Mouse (Mus musculus) E14TG2a.4 (cell line): Measurements from ENCODE around the gene Aoc2.
A peak's percentile ranks its signal among the peaks of the same experiment; 100 is the strongest.

ENCODE experiments used
- H3K27me3 ChIP-seq: 2 replicates; pipeline ENCODE4 v1.6.1; 2014; ENCODE audit warnings: low read length, control low read depth; ENCODE audit not compliant: insufficient read depth
- H3K36me3 ChIP-seq: 2 replicates; pipeline ENCODE4 v1.6.1; 2014; ENCODE audit warnings: low read length, control low read depth; ENCODE audit not compliant: insufficient read depth
- H3K4me1 ChIP-seq: replicated peaks from 2 replicates; pipeline ENCODE4 v1.6.1; 2014; ENCODE audit warnings: low read depth, low read length, control low read depth
- H3K4me3 ChIP-seq: replicated peaks from 2 replicates; pipeline ENCODE4 v1.5.1; 2014; ENCODE audit warnings: mild to moderate bottlenecking, low read length
- H3K9me3 ChIP-seq: 2 replicates; pipeline ENCODE4 v1.6.1; 2014; ENCODE audit warnings: low read length, control low read depth
- CTCF ChIP-seq: conservative IDR thresholded peaks from 2 replicates; pipeline ENCODE4 v1.5.1; 2014; ENCODE audit warnings: low read length
- NANOG ChIP-seq: IDR thresholded peaks from 2 replicates; pipeline ENCODE4 v1.6.1; 2014; ENCODE audit warnings: borderline replicate concordance, low read length, mixed read lengths
- POU5F1 ChIP-seq: IDR thresholded peaks from 2 replicates; pipeline ENCODE4 v1.6.1; 2014; ENCODE audit warnings: low read length, borderline replicate concordance

The Aoc2 gene

GRCm38 (mm10) chr11:101282896-101283295 lies 42.0 kb upstream of the Aoc2 start:
- TF ChIP-seq NANOG (no peak), CTCF (no peak), POU5F1 (no peak)

GRCm38 (mm10) chr11:101283805-101284204 lies 41.1 kb upstream of the Aoc2 start:
- H3K9me3 ChIP-seq, result no peaks in the 10 kb centered on the region
- H3K36me3 ChIP-seq, result peaks cover 47% of the 10 kb centered on the region
- peaks cover 18% of the 10 kb centered on the region for H3K27me3 ChIP-seq
- TF ChIP-seq POU5F1 (no peak), CTCF (no peak), NANOG (no peak)
- peaks cover 27% of the 10 kb centered on the region for H3K4me1 ChIP-seq
- H3K4me3 ChIP-seq, result no peak overlapping the region

More at GRCm38 (mm10) chr11:101282896-101283295, 42.0 kb upstream of the Aoc2 start:
- Histone ChIP-seq H3K9me3 (no peaks in the 10 kb centered on the region), H3K4me3 (no peak overlapping the region), H3K36me3 (peaks cover 38% of the 10 kb centered on the region), H3K4me1 (peaks cover 31% of the 10 kb centered on the region), H3K27me3 (peaks cover 18% of the 10 kb centered on the region)

- Histone ChIP-seq H3K27me3 (no peaks in the 10 kb centered on the region), H3K4me1 (peaks cover 15% of the 10 kb centered on the region), H3K9me3 (no peaks in the 10 kb centered on the region), H3K36me3 (peaks cover 82% of the 10 kb centered on the region), H3K4me3 (no peak overlapping the region)
- TF ChIP-seq CTCF, result no peak
These were observed 37.6 kb upstream of the Aoc2 start for GRCm38 (mm10) chr11:101287306-101287705.

GRCm38 (mm10) chr11:101291231-101291630 lies 33.6 kb upstream of the Aoc2 start:
- no peak for TF ChIP-seq CTCF
- no peak for TF ChIP-seq NANOG
- no peak for TF ChIP-seq POU5F1
- Histone ChIP-seq H3K27me3 (no peaks in the 10 kb centered on the region), H3K4me3 (no peak overlapping the region), H3K9me3 (no peaks in the 10 kb centered on the region), H3K4me1 (peaks cover 12% of the 10 kb centered on the region), H3K36me3 (peaks cover 95% of the 10 kb centered on the region)

- Histone ChIP-seq H3K4me3 (no peak overlapping the region), H3K36me3 (peaks cover 97% of the 10 kb centered on the region), H3K4me1 (peaks cover 12% of the 10 kb centered on the region), H3K9me3 (no peaks in the 10 kb centered on the region), H3K27me3 (no peaks in the 10 kb centered on the region)
- TF ChIP-seq NANOG, result no peak
- TF ChIP-seq CTCF, result no peak
- no peak for TF ChIP-seq POU5F1
These were observed 29.7 kb upstream of the Aoc2 start for GRCm38 (mm10) chr11:101295191-101295590.

- Histone ChIP-seq H3K27me3 (no peaks in the 10 kb centered on the region), H3K9me3 (no peaks in the 10 kb centered on the region), H3K4me1 (peaks cover 15% of the 10 kb centered on the region), H3K36me3 (peaks cover 44% of the 10 kb centered on the region), H3K4me3 (peak overlapping the region; percentile 98)
- no peak for TF ChIP-seq NANOG
- peak; percentile 15 for TF ChIP-seq CTCF
These were observed 24.0 kb upstream of the Aoc2 start for GRCm38 (mm10) chr11:101300881-101301280.

GRCm38 (mm10) chr11:101301299-101302003 lies 23.4 kb upstream of the Aoc2 start:
- Histone ChIP-seq H3K9me3 (no peaks in the 10 kb centered on the region), H3K36me3 (peaks cover 38% of the 10 kb centered on the region), H3K27me3 (no peaks in the 10 kb centered on the region), H3K4me3 (peak overlapping the region; percentile 98), H3K4me1 (peaks cover 18% of the 10 kb centered on the region)
- TF ChIP-seq NANOG, result no peak
- no peak for TF ChIP-seq CTCF
- no peak for TF ChIP-seq POU5F1

- Histone ChIP-seq H3K4me1 (peaks cover 26% of the 10 kb centered on the region), H3K9me3 (no peaks in the 10 kb centered on the region), H3K4me3 (peak within 1 kb of the TSS; percentile 98), H3K36me3 (peaks cover 31% of the 10 kb centered on the region), H3K27me3 (no peaks in the 10 kb centered on the region)
- peak; percentile 98 for TF ChIP-seq CTCF
- no peak for TF ChIP-seq NANOG
- TF ChIP-seq POU5F1, result no peak
These were observed 22.7 kb upstream of the Aoc2 start, which contains the start of gene Becn1 for GRCm38 (mm10) chr11:101302004-101302798. Gene Becn1 (minus strand): TSS chr11:101302286.

GRCm38 (mm10) chr11:101307744-101308143 lies 17.1 kb upstream of the Aoc2 start:
- Histone ChIP-seq H3K9me3 (no peaks in the 10 kb centered on the region), H3K27me3 (0 out of 2 replicates have a peak, but pooled peaks cover 2% of the 10 kb centered on the region), H3K36me3 (no peaks in the 10 kb centered on the region)

More at GRCm38 (mm10) chr11:101307744-101308143, 17.1 kb upstream of the Aoc2 start:
- TF ChIP-seq CTCF (no peak), NANOG (peak; percentile 57; the same call in 1 of the 2 replicates), POU5F1 (no peak; the same call in 1 of the 2 replicates)
- Histone ChIP-seq H3K4me1 (peaks cover 24% of the 10 kb centered on the region), H3K4me3 (no peak overlapping the region)
